Mouse (Mus musculus): ENCODE measurements around the gene Ccdc96.

Gene Ccdc96

DNA sequence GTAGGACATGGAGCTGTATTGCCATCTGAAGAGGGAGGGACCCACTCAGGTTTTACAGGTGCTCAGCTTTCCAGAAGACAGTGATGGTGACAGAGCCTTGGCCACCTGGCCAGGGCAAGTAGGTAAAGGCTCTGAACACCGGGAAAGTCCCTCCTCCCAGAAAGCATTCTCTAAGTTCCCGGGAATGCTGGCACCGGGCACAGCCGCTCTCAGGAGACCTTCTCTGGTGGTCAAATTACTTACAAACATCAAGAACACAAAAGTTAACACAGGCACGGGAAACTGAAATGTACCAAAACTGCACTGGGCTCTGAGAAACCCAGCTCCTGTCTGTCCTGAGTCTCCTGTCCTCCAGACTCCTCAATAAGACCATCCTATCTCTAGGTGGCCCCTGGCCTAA is 45.3 kb downstream of the Ccdc96 start:
- no peak for DNase-seq

DNA sequence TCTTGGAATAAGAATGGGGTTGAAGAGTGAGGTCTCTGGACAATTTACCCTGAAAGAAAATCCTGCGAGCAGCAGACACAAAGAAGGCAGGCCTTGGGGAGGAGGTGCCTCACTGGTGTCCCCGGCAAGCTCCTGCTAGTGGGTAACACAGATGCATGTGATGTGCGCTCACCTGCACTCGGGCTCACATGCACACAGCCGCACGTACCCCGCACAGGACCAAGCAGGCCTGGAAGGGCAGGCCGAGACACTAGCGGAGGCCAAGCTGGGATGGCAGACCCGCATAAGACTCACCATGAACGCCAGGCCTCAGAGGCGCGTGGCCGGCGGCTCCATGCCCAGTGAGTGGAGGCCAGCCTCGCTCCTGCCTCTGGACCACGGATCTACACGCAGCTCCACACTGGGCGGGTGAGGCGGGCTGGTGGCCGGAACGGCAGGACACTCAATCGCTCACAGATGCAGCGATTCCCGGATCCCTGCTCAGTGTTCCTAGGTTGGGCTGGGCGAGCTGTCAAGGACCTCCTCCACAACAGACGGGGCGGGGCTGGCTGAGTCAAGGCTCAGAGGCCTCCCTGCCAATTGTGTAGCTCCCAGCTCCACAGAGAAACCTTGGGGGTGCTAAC is 45.9 kb downstream of the Ccdc96 start:
- peak; percentile 94 to 96 for DNase-seq

DNA sequence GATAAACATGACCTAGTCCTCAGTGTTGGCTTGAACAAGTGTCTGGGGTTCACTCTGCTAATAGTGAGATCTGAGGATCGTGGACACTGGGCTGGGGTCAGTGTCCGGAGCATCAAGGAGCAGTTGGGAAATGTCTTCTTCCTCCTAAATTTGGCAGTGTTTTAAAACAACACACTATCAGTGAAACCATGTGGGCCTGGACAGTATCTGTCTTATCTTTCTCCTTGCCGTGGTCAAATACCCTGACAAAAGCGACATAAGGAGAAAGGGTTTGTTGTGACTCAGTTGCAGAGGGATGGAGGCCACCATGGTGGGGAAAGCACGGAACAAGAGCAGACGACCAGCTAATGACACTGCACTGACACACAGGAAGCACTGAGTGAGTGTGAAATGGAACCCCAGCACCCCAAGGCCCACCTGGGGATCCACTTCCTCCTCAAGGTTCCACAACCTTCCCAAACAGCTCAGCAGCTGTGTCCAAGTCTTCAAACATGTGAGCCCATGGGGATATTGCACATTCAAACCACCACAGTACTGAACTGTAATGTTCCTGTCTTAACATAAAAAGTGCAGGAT is 50.2 kb downstream of the Ccdc96 start:
- DNase-seq: no peak

DNA sequence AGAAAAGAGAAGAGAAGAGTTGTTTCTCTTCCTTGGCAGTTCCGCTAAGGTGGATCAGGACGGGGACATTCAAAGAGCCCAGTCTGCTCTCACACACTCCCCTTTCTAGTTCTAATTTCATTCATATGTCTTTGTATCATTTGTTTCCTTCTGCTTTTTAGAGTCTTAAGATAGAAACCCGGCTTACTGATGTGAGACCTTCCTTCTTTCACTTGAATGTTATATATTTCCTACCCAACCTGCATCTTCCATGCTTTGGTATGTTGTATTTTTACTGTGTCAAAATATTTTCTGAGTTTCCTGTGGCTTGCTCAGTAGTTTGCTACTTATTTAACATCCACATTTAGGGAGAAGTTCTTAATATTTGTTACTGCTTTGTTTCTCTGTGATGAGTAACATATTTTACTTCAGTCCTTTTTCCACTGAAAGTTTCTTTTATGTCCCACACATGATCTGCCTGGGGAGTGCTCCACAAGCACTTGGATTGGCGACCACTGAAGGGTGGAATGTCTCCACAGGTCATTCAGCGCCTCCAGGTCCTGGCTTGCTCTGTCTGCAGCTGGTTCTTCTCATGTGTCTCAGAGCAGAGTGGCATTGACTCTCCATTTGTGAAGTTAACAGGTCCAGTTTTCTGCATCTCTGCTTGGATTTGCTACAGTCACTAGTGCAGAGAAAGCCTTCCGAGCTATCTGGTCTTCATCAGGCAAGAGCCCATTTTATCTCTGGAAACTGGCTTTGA is 51.2 kb downstream of the Ccdc96 start:
- no peak for DNase-seq

DNA sequence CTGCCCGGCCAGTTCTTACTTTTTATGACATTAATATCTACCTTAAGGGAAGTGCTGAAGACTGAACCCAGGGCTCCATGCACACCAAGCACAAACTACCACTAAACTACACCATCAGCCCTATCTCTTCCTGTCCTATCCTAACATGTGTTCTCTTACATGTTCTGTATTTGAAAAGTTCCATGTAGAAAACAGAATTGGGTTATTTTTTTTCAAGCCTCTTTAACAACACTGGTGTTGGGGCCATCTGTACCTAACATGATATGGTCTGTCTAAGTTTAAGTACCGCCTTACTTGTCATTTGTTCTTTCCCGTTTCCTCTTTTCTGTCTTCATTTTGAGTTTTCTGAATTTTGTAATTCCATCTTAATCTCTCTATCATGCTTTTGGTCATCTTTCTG is 52.0 kb downstream of the Ccdc96 start:
- no peak for DNase-seq

Measured in cerebellum, postnatal 36 days (tissue).